Mouse (Mus musculus) cerebellum, adult (tissue): Measurements from ENCODE around the gene Gm4788.
"Not testable (repeated sequence)": the region's sequence is repeated elsewhere in the genome, so short reads cannot be mapped to it uniquely, and the experiment has no call there.

Experiments used
- ATAC-seq: cut with Nextera tagmentation; 2 replicates; pipeline ENCODE4 v1.9.2; 2017; ENCODE audit warnings: mild to moderate bottlenecking, moderate library complexity, mixed read lengths; ENCODE audit not compliant: insufficient number of reproducible peaks, low FRiP score, low TSS enrichment

Gene Gm4788

GRCm38 (mm10) chr1:139781143-139781542 is at the start of gene Gm4788:
TSS of gene Gm4788 (minus strand) at chr1:139781243.
- ATAC-seq = no peak

DNA sequence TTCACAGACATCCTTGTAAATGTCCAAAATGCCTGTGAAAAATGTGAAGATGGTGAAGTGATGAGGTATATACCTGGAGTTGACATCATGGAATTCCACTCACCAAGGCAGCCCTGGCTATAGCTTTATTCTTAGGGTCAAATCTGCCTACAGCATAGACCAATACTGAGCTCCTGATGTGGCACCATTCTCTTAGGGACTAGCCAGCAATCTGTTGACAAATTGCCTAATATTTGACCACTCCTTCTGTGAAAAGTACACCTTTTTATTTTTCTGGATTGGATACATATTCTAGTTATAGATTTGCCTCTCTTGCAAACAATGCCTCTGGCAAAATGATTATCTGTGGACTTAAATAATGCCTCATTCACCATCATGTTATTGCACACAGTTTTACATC is 27.6 kb upstream of the Gm4788 start:
- ATAC-seq = no peak

GRCm38 (mm10) chr1:139769913-139770312 is 11.1 kb downstream of the Gm4788 start:
- ATAC-seq = not testable (repeated sequence)

DNA sequence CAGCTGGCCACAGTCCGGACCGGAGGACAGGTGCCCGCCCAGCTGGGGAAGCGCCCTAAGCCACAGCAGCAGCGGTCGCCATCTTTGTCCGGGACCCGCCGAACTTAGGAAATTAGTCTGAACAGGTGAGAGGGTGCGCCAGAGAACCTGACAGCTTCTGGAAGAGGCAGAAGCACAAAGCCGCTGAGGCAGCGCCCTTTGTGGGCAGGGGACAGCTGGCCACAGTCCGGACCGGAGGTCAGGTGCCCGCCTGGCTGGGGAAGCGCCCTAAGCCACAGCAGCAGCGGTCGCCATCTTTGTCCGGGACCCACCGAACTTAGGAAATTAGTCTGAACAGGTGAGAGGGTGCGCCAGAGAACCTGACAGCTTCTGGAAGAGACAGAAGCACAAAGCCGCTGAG is 64.4 kb downstream of the Gm4788 start:
- ATAC-seq = not testable (repeated sequence)

- not testable (repeated sequence) for ATAC-seq
Measured at GRCm38 (mm10) chr1:139716249-139716648, 64.8 kb downstream of the Gm4788 start.

GRCm38 (mm10) chr1:139649921-139650320 is 131.1 kb downstream of the Gm4788 start:
- ATAC-seq = not testable (repeated sequence)
